Mouse (Mus musculus): ENCODE data around the gene Plpp4. TPM values are rescaled to one million over a fixed set of nuclear protein-coding genes. Genes with fewer than 3 reads are reported as not detected.
A peak's percentile ranks its signal among the peaks of the same experiment; 100 is the strongest.

Plpp4 gene
- under 1 TPM in 1 of 2 experiments, not detected in 1; 0.43 TPM for total RNA-seq (2021)
- long read RNA-seq, experiment 1: 0 reads
- long read RNA-seq, experiment 2, partial matches to known transcripts: 0 of 1 reads
- long read RNA-seq, experiment 2, other reads (novel, unspliced or antisense): 1 of 1 reads

- intact Hi-C loops (cut with DNase I; ENCODE audit: low total_unique reads): no loop called here
Measured at GRCm38 (mm10) chr7:129256621-129257373, at the start of gene Plpp4. Gene Plpp4 (plus strand): TSS chr7:129257031.

GRCm38 (mm10) chr7:129215926-129216543 lies 40.8 kb upstream of the Plpp4 start:
- intact Hi-C loops (cut with DNase I; ENCODE audit: low total_unique reads): no loop called here
- DNase-seq: no peak

More at GRCm38 (mm10) chr7:129256621-129257373, at the start of gene Plpp4:
- DNase-seq: peak; percentile 48

- intact Hi-C loops (cut with DNase I; ENCODE audit: low total_unique reads): no loop called here
- no peak for DNase-seq
Measured at GRCm38 (mm10) chr7:129216547-129217195, 40.2 kb upstream of the Plpp4 start.

GRCm38 (mm10) chr7:129220948-129221347 lies 35.9 kb upstream of the Plpp4 start:
- intact Hi-C loops (cut with DNase I; ENCODE audit: low total_unique reads): no loop called here
- DNase-seq: no peak

GRCm38 (mm10) chr7:129221649-129222048 lies 35.2 kb upstream of the Plpp4 start:
- no peak for DNase-seq
- intact Hi-C loops (cut with DNase I; ENCODE audit: low total_unique reads): no loop called here

- DNase-seq: no peak
- intact Hi-C loops (cut with DNase I; ENCODE audit: low total_unique reads): no loop called here
Measured at GRCm38 (mm10) chr7:129235410-129235809, 21.4 kb upstream of the Plpp4 start.

GRCm38 (mm10) chr7:129235995-129236394 lies 20.8 kb upstream of the Plpp4 start:
- intact Hi-C loops (cut with DNase I; ENCODE audit: low total_unique reads): no loop called here
- DNase-seq: no peak

GRCm38 (mm10) chr7:129250981-129251380 lies 5.8 kb upstream of the Plpp4 start:
- intact Hi-C loops (cut with DNase I; ENCODE audit: low total_unique reads): no loop called here
- DNase-seq: no peak

GRCm38 (mm10) chr7:129253406-129253805 lies 3.4 kb upstream of the Plpp4 start:
- intact Hi-C loops (cut with DNase I; ENCODE audit: low total_unique reads): no loop called here

GRCm38 (mm10) chr7:129254126-129254525 lies 2.7 kb upstream of the Plpp4 start:
- intact Hi-C loops (cut with DNase I; ENCODE audit: low total_unique reads): no loop called here
- no peak for DNase-seq

More at GRCm38 (mm10) chr7:129253406-129253805, 3.4 kb upstream of the Plpp4 start:
- DNase-seq: no peak

GRCm38 (mm10) chr7:129255406-129255805 lies 1.4 kb upstream of the Plpp4 start:
- intact Hi-C loops (cut with DNase I; ENCODE audit: low total_unique reads): no loop called here
- DNase-seq: no peak

GRCm38 (mm10) chr7:129257374-129258018 lies 665 bp downstream of the Plpp4 start:
- DNase-seq: no peak
- intact Hi-C loops (cut with DNase I; ENCODE audit: low total_unique reads): no loop called here

- no peak for DNase-seq
- intact Hi-C loops (cut with DNase I; ENCODE audit: low total_unique reads): no loop called here
Measured at GRCm38 (mm10) chr7:129258331-129258730, 1.5 kb downstream of the Plpp4 start.

GRCm38 (mm10) chr7:129259195-129259594 lies 2.4 kb downstream of the Plpp4 start:
- DNase-seq: no peak
- intact Hi-C loops (cut with DNase I; ENCODE audit: low total_unique reads): no loop called here

GRCm38 (mm10) chr7:129273867-129274266 lies 17.0 kb downstream of the Plpp4 start:
- DNase-seq: no peak
- intact Hi-C loops (cut with DNase I; ENCODE audit: low total_unique reads): no loop called here

- no peak for DNase-seq
- intact Hi-C loops (cut with DNase I; ENCODE audit: low total_unique reads): no loop called here
Measured at GRCm38 (mm10) chr7:129274726-129275125, 17.9 kb downstream of the Plpp4 start.

- intact Hi-C loops (cut with DNase I; ENCODE audit: low total_unique reads): no loop called here
- no peak for DNase-seq
Measured at GRCm38 (mm10) chr7:129277751-129278150, 20.9 kb downstream of the Plpp4 start.

- DNase-seq: no peak
- intact Hi-C loops (cut with DNase I; ENCODE audit: low total_unique reads): no loop called here
Measured at GRCm38 (mm10) chr7:129278801-129279200, 22.0 kb downstream of the Plpp4 start.

GRCm38 (mm10) chr7:129279261-129279660 lies 22.4 kb downstream of the Plpp4 start:
- DNase-seq: no peak
- intact Hi-C loops (cut with DNase I; ENCODE audit: low total_unique reads): no loop called here

- intact Hi-C loops (cut with DNase I; ENCODE audit: low total_unique reads): no loop called here
- no peak for DNase-seq
Measured at GRCm38 (mm10) chr7:129281966-129282365, 25.1 kb downstream of the Plpp4 start.

All from gastrocnemius, postnatal 14 days (tissue).